Mouse (Mus musculus) urinary bladder, postnatal 10 days (tissue): ENCODE data around the gene Crip2.

Experiments used
- DNase-seq: peaks from one replicate; pipeline ENCODE4 v3.0.0; 2022; ENCODE audit warnings: low spot score

The Crip2 gene

DNA sequence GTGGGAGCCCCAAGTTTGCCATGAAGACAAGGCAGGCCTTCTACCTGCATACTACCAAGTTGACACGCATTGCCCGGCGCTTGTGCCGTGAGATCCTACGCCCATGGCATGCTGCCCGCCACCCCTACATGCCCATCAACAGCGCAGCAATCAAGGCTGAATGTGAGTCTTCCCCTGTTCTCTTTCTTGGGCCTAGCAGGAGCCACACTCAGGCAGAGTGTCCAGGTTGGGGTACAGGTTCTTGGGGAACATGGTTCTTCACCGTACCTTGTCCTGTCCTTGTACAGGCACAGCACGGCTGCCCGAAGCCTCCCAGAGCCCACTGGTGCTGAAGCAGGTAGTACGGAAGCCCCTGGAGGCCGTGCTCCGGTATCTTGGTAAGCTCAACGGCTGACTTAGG, 8.4 kb upstream of the Crip2 start:
- DNase-seq: no peak

DNA sequence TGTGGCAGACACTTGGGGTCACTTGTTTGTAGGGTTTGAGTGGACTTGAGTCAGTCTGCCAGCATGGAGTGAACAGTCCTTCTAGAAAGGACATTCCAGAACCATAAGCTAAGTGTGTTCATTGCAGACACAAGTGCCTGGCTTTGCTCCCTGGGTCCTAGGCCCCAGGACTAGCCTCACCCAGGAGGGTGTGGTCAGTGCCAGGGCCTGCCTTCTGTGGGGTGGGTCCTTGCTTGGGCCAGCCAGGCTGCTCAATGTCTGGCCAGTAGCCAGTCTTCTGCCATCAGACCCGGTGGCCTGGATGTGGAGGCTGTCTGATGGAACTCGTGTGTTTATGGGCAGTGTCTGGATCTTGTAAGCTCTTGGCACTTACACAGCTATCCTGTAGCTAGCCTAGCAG, 7.5 kb upstream of the Crip2 start:
- no peak for DNase-seq

GRCm38 (mm10) chr12:113133260-113133659, 6.8 kb upstream of the Crip2 start:
- no peak for DNase-seq

DNA sequence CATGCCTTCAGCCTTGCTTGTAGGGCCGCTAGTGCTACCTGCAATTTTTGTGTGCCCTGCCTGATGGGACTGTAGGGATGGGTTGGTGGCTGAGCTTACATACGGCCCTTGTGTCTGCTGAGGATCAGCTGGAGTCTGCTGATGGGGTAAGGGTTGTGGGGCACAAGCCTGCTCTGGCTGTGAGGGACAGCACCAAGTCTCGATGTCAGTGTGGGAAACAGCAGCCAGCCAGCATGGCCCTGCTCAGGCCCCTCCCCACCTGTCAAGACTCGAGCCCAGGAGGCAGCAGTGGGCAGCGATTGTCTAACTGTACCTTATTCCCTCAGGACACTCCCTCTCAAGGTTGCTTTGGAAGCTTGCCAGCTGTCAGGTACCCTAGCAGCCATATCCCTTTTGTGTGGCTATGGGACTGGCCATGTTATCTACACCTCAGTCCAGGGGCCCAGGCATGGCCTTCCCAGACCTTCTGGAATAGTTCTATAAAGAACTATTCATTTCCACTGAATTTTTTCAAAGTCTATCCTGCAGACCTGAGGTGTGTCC, 6.1 kb upstream of the Crip2 start:
- no peak for DNase-seq

DNA sequence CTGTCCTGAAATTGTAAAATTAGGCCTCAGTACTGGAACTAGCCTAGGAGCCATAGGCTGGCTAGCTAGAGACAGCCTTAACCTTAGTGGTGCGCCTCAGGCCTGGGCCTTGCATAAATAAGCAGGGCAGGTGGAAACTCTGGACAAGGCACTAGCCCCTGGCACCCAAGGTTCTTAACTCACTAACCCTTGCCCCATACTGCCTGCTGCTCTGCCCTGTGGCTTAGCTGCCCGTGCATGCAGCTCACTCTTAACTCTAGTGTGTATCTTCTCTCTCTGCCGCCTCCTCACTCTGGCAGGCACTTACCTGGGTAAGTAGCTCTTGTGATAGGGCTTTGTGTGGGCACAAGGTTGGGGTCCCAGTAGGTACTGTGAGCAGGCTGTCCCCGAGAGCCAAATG, 5.5 kb upstream of the Crip2 start:
- DNase-seq: no peak

DNA sequence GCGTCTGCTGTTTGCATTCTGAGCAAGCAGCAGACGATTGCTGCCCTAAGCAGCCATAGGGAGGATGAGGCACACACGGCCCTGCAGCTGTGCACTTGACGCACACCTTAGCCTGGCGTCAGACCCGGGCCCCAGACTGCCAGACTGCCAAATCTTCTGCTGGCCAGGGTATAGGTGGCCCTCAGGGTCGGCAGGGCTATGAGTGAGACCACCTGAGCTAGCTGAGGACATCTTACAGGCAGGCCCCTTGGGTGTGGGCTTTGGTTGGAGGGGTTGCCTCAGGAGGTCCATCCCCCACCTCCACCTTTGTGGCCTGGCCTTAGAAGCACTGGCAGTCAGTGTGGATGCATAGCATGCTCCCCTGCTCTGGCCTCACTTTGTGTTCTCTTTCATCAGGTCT, 4.6 kb upstream of the Crip2 start:
- no peak for DNase-seq

DNA sequence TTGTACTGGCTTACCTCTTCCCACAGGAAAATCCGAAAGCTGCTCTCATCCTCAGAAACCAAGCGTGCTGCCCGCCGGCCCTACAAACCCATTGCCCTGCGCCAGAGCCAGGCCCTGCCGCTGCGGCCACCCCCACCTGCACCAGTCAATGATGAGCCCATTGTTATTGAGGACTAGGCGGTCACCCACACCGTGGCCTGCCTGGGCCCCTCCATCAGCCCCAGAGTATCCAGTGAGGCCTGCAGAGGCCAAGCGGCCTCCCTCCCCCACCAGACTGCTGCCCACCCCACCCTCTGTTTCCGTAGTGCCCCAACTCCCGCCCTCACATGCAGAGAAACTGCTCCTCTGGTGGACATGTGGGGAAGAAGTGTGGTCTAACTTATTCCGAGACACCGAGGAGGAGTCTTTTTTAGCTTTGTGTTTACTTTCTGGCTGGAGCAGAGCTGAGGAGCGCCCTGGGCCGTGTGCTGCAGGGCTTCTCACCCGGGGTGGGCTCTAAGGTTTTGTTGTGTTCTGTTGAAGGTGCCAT, 3.5 kb upstream of the Crip2 start:
- DNase-seq: no peak

- no peak for DNase-seq
Measured at GRCm38 (mm10) chr12:113137260-113138213, 2.5 kb upstream of the Crip2 start.

DNA sequence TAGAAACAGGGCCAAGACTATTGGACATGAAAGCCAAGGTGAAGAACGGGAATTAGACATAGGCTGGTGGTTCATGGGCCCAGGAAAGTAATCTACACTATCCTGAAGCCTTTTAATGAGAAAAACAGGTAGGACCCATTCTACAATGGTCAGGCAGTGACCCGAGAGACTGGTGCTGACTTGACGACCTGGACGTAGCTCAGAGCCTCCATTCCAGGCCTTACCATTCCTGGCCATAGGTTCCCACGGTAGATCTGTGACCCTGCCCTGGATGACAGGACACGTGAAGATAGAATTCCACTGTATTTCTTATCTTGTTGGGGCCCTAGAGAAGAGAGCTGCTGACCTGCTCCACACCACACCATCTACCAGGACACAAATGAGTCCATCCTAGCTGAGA, 1.7 kb upstream of the Crip2 start:
- DNase-seq: no peak

DNA sequence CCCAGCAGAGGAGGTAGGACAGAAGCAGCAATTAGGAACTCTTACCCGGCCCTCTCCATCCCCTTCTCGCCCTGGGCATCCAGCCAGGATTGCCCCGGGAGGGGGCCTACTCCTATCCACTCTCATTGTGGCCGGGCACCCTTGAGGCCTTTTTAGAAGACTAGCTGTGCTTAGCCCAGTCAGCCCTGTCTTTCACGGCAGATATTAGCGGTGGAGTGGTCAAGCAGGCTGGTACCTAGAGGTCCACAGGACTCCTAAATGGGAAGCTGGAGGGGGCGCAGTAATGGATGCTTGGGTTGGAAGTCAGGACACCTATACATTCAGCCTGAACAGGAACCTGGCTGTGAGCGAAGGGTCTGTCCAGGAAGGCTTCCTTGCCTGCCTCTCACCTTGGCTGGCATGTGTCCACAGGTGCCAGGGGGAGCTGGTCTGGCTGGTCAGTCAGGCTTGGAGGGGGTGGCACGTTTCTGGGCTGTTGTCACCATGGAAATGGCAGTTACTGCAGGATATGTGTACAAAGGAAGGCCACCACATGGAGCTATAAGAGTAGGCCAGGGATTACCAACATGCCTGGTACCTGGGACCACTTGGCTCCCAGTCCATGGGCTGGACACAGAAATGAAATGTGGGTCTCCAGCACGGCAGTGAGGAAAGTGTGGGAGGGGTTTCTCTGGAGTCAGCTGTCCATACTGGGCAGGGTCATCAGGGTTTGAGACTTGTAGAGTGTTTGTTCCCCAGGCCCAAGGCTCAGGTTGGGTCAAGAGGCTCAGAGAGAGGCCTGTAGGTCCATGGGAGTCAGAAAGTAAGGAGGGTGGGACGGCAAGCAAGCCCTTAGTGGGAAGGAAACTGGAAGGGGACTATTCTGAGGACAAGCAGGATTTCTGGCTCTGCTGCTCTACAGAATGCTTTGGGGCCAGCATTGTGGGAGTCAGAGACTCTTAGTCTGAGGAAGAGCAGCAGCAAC, 853 bp upstream of the Crip2 start:
- no peak for DNase-seq

DNA sequence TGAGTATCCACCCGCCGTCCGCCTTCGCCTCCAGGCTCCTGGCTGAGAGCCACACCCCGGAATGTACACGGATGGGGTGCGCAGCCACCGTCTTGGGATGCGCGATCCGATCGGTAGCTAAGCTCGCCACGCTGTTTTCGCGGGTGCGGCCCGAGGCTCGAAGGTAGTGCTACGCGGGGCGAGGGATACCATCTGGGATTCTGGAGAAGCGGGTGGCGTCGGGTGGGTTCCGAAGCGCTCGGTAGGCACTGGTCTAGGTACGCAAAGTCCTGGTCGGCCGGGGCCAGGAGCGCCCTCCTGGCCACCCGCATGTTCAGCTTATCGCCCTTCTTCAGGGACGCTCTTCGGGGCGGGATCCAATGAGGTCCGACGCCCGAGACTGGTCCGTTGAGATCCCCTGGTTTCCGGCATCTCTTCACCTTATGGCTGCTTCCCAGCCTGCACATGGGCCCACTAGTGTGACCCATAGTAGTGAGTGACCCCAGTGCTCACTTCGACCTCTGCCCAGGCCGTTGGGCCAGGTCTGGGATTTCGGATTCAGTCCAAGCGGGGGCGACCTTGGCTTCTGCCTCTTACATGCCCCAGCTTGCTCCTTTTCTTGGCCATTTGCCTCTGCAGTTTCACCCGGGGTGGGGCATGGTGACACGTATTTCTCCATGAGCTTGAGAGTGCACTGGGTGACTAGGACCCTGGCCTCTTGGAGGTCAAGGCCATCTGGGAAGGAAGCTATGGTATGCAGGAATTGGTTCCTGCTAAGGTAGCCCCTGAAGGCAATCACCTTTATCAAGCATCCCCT, 778 bp downstream of the Crip2 start:
- no peak for DNase-seq

DNA sequence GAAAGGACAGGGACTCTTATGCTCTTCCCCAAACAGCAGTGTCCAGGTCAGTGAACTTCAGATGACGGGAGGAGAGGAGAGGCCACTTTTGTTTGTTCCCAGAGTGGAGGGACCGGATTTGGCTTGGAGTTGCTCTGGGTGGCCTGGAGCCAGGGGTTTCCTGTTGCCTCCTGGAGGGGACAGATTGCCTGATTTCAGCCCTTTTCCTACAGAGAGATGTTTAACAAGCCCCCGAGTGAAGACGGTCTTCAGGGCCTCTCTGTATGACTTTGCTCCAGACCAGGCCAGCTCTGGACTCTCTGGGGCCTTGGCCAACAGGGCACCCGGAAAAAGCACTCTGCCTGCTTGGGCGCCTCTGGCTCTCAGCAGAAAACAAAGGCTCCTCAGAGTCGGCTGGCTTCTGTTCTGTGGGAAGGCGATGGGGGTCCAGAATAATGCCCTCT, 1.5 kb downstream of the Crip2 start:
- DNase-seq: no peak

DNA sequence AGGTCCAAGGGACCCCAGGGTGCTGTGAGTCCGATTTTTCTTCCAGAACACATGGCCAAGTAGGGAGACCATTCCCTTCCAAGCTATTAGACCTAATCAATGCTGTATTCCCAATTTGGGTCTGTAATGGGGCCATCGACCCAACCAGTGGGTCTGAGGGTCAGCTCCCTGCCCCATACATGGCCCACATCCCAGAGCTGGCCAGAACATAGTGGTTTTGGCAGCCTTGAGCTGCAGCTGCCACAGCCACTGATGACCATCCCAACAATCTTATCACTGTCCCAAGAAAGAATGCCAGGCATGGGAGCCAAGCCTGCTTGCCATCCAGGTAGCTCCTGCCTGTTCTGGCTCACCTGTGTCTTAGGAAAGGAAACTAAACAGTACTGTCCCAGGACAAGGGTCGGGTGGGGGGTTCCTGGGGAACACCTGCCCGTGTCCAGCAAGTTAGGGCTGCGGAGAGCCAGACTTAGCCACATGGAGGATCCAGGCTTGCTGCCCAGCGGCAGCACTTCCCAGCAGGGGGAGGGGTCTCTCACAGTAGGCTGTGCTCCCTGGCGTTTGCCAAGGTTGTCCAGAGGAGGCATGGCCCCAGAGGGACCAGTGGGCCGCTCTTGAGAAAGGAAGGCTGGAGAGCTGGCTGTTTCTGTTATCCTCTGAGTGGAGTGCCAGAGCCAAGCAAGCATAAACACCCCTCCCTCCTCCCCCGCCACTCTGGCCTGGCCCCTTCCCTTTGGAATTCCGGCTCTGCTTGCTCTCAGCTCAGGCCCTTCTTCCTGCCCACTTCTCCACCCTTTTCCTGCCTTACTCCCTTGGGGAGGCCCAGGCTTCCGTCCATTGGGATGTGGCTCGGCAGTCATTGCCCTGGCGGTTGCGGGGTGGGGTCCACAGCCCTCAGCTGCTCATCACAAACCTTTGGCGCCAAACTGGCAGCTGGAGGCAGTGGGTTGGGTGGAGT, 2.3 kb downstream of the Crip2 start:
- no peak for DNase-seq

DNA sequence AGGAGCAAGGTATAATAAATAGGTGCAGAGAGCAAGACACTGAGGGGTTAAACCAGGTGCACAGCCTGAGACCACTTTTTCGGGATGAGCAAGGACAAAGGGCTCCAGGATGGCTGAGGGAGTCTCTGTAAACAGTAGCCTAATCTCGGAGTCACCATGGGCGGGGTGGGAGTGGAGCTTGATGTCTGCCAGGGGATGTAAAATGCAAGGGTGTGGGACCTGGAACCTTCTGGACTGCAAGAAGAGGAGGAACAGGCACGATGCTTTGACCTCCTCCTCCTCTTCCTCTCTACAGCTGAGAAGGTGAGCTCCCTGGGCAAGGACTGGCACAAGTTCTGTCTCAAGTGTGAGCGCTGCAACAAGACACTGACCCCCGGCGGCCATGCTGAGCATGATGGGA, 3.1 kb downstream of the Crip2 start:
- DNase-seq: no peak

DNA sequence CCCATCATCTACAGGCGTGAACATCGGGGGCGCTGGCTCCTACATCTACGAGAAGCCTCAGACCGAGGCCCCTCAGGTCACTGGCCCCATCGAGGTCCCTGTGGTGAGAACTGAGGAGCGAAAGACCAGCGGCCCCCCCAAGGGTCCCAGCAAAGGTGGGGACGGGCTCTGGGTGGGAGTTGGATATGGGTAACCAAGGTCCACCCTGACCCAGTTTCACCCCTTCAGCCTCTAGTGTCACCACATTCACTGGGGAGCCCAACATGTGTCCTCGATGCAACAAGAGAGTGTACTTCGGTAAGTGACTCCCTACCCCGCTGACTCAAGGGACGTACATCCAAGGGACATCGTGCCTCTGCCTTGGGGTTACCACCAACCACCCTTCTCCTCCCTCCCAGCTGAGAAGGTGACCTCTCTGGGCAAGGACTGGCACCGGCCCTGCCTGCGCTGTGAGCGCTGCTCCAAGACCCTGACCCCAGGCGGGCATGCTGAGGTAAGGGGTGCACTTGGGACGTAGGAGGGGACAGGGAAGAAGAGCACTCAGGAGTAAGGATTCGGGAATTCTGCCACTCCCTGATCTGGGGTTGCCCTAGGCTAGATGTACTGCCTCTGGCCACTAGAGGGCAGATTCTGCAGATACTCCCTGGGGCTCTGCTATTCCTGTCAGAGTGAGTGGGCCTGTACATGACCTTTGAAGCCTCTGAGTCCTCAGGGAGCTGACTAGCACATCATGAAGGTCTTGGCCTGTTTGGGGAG, 4.1 kb downstream of the Crip2 start:
- no peak for DNase-seq

DNA sequence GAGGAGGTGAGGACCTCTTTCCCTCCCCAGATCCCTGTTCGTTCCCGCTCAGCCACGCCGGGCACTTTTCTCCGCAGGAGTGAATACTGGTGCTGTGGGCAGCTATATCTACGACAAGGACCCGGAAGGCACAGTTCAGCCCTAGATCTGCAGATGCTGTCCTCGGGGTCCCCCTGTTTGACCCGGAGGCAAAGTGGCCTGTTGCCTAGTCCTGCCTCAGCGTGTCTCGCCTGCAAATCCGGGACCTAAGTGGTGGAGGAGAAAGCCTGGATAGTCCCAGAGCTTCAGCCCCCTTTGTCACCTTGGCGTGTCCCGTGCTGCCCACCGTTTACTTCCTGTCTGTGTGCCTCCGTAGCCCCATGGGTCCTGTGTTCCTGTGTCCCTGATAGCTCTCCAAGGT, 4.8 kb downstream of the Crip2 start:
- DNase-seq: no peak

GRCm38 (mm10) chr12:113145591-113145990, 5.6 kb downstream of the Crip2 start:
- no peak for DNase-seq

GRCm38 (mm10) chr12:113146112-113147057, 6.3 kb downstream of the Crip2 start, which contains the start of gene Crip1:
Gene Crip1 (plus strand): TSS chr12:113146316.
- peak; percentile 73 for DNase-seq
